Mouse (Mus musculus): ENCODE results near the gene Slc38a10. TPM values are rescaled to one million over a fixed set of nuclear protein-coding genes. Genes with fewer than 3 reads are reported as not detected.

The Slc38a10 gene
- polyA plus RNA-seq, 1 experiment from 2014 or later = 77.1 TPM

GRCm38 (mm10) chr11:120188102-120188480 lies 36.9 kb upstream of the Slc38a10 start:
- 2% methylated on average over 23 of the region's 24 CpGs for WGBS
- Histone ChIP-seq H3K27ac (ENCODE audit: low read depth) (peak overlapping the region; percentile 97), H3K4me2 (ENCODE audit: low read length) (peak overlapping the region; percentile 97), H3K36me3 (ENCODE audit: control insufficient read depth, insufficient read depth, low read length) (0 out of 2 replicates have a peak, but pooled peaks cover 6% of the 10 kb centered on the region), H3K27me3 (replicated peaks; ENCODE audit: control insufficient read depth, insufficient read depth, low read length) (no peaks in the 10 kb centered on the region), H3K4me1 (replicated peaks; ENCODE audit: control insufficient read depth, insufficient read depth, low read length) (peaks cover 44% of the 10 kb centered on the region), H3K9ac (ENCODE audit: low read length) (peak overlapping the region; percentile 91), H3K4me3 (ENCODE audit: low read depth, low read length) (peak overlapping the region; percentile 83), H3K9me3 (ENCODE audit: control insufficient read depth, low read length) (no peaks in the 10 kb centered on the region)
- ATAC-seq (replicated peaks; ENCODE audit: low FRiP score, low TSS enrichment, low read depth) (no peak), DNase-seq (ENCODE audit: low spot score) (peak; percentile 87)

GRCm38 (mm10) chr11:120187236-120188101 lies 36.3 kb upstream of the Slc38a10 start:
- DNase-seq (ENCODE audit: low spot score) (peak; percentile 82), ATAC-seq (replicated peaks; ENCODE audit: low FRiP score, low TSS enrichment, low read depth) (no peak)
- Histone ChIP-seq H3K4me2 (ENCODE audit: low read length) (peak overlapping the region; percentile 97), H3K27me3 (replicated peaks; ENCODE audit: control insufficient read depth, insufficient read depth, low read length) (no peaks in the 10 kb centered on the region), H3K36me3 (ENCODE audit: control insufficient read depth, insufficient read depth, low read length) (0 out of 2 replicates have a peak, but pooled peaks cover 6% of the 10 kb centered on the region), H3K27ac (ENCODE audit: low read depth) (peak overlapping the region; percentile 97), H3K9ac (ENCODE audit: low read length) (peak overlapping the region; percentile 91), H3K4me1 (replicated peaks; ENCODE audit: control insufficient read depth, insufficient read depth, low read length) (peaks cover 49% of the 10 kb centered on the region), H3K9me3 (ENCODE audit: control insufficient read depth, low read length) (no peaks in the 10 kb centered on the region), H3K4me3 (ENCODE audit: low read depth, low read length) (peak overlapping the region; percentile 83)
- under 1% methylated on average over 43 of the region's 43 CpGs for WGBS

GRCm38 (mm10) chr11:120186821-120187235 lies 35.7 kb upstream of the Slc38a10 start:
- Histone ChIP-seq H3K27me3 (replicated peaks; ENCODE audit: control insufficient read depth, insufficient read depth, low read length) (no peaks in the 10 kb centered on the region), H3K9me3 (ENCODE audit: control insufficient read depth, low read length) (no peaks in the 10 kb centered on the region), H3K27ac (ENCODE audit: low read depth) (peak overlapping the region; percentile 97), H3K4me1 (replicated peaks; ENCODE audit: control insufficient read depth, insufficient read depth, low read length) (peaks cover 49% of the 10 kb centered on the region), H3K36me3 (ENCODE audit: control insufficient read depth, insufficient read depth, low read length) (0 out of 2 replicates have a peak, but pooled peaks cover 6% of the 10 kb centered on the region), H3K9ac (ENCODE audit: low read length) (peak overlapping the region; percentile 91), H3K4me3 (ENCODE audit: low read depth, low read length) (peak overlapping the region; percentile 83), H3K4me2 (ENCODE audit: low read length) (peak overlapping the region; percentile 97)
- DNase-seq (ENCODE audit: low spot score) (peak; percentile 86), ATAC-seq (replicated peaks; ENCODE audit: low FRiP score, low TSS enrichment, low read depth) (no peak)
- WGBS = 4% methylated on average over 20 of the region's 20 CpGs

GRCm38 (mm10) chr11:120186145-120186740 lies 35.1 kb upstream of the Slc38a10 start:
- Histone ChIP-seq H3K36me3 (ENCODE audit: control insufficient read depth, insufficient read depth, low read length) (0 out of 2 replicates have a peak, but pooled peaks cover 6% of the 10 kb centered on the region), H3K4me3 (ENCODE audit: low read depth, low read length) (peak overlapping the region; percentile 83), H3K4me2 (ENCODE audit: low read length) (peak overlapping the region; percentile 97), H3K4me1 (replicated peaks; ENCODE audit: control insufficient read depth, insufficient read depth, low read length) (peaks cover 44% of the 10 kb centered on the region), H3K27ac (ENCODE audit: low read depth) (peak overlapping the region; percentile 97), H3K27me3 (replicated peaks; ENCODE audit: control insufficient read depth, insufficient read depth, low read length) (no peaks in the 10 kb centered on the region), H3K9ac (ENCODE audit: low read length) (peak overlapping the region; percentile 91), H3K9me3 (ENCODE audit: control insufficient read depth, low read length) (no peaks in the 10 kb centered on the region)
- ATAC-seq (replicated peaks; ENCODE audit: low FRiP score, low TSS enrichment, low read depth) (no peak), DNase-seq (ENCODE audit: low spot score) (peak; percentile 70)
- 11% methylated on average over 18 of the region's 18 CpGs for WGBS

- WGBS = 3% methylated on average over 54 of the region's 54 CpGs
- H3K4me1 ChIP-seq (replicated peaks; ENCODE audit: control insufficient read depth, insufficient read depth, low read length) = peaks cover 37% of the 10 kb centered on the region
- DNase-seq (ENCODE audit: low spot score) = peak; percentile 83
Measured at GRCm38 (mm10) chr11:120185316-120186141, 34.4 kb upstream of the Slc38a10 start.

GRCm38 (mm10) chr11:120184371-120185315 lies 33.5 kb upstream of the Slc38a10 start:
- Histone ChIP-seq H3K9me3 (ENCODE audit: control insufficient read depth, low read length) (no peaks in the 10 kb centered on the region), H3K9ac (ENCODE audit: low read length) (peak overlapping the region; percentile 91), H3K27me3 (replicated peaks; ENCODE audit: control insufficient read depth, insufficient read depth, low read length) (no peaks in the 10 kb centered on the region), H3K4me3 (ENCODE audit: low read depth, low read length) (peak overlapping the region; percentile 83), H3K4me1 (replicated peaks; ENCODE audit: control insufficient read depth, insufficient read depth, low read length) (peaks cover 34% of the 10 kb centered on the region), H3K36me3 (ENCODE audit: control insufficient read depth, insufficient read depth, low read length) (0 out of 2 replicates have a peak, but pooled peaks cover 6% of the 10 kb centered on the region), H3K4me2 (ENCODE audit: low read length) (peak overlapping the region; percentile 97), H3K27ac (ENCODE audit: low read depth) (peak overlapping the region; percentile 95)
- DNase-seq (ENCODE audit: low spot score) = peak; percentile 80
- 7% methylated on average over 16 of the region's 16 CpGs for WGBS
- ATAC-seq (replicated peaks; ENCODE audit: low FRiP score, low TSS enrichment, low read depth) = peak; percentile 52

More at GRCm38 (mm10) chr11:120185316-120186141, 34.4 kb upstream of the Slc38a10 start:
- no peak for ATAC-seq (replicated peaks; ENCODE audit: low FRiP score, low TSS enrichment, low read depth)
- H3K9me3 ChIP-seq (ENCODE audit: control insufficient read depth, low read length) = no peaks in the 10 kb centered on the region
- peak overlapping the region; percentile 91 for H3K9ac ChIP-seq (ENCODE audit: low read length)
- 0 out of 2 replicates have a peak, but pooled peaks cover 6% of the 10 kb centered on the region for H3K36me3 ChIP-seq (ENCODE audit: control insufficient read depth, insufficient read depth, low read length)
- H3K4me3 ChIP-seq (ENCODE audit: low read depth, low read length) = peak overlapping the region; percentile 83
- H3K27ac ChIP-seq (ENCODE audit: low read depth) = peak overlapping the region; percentile 95
- H3K4me2 ChIP-seq (ENCODE audit: low read length) = peak overlapping the region; percentile 97
- H3K27me3 ChIP-seq (replicated peaks; ENCODE audit: control insufficient read depth, insufficient read depth, low read length) = no peaks in the 10 kb centered on the region

GRCm38 (mm10) chr11:120183708-120184107 lies 32.6 kb upstream of the Slc38a10 start:
- Histone ChIP-seq H3K9me3 (ENCODE audit: control insufficient read depth, low read length) (no peaks in the 10 kb centered on the region), H3K9ac (ENCODE audit: low read length) (no peak overlapping the region), H3K36me3 (ENCODE audit: control insufficient read depth, insufficient read depth, low read length) (0 out of 2 replicates have a peak, but pooled peaks cover 6% of the 10 kb centered on the region), H3K27me3 (replicated peaks; ENCODE audit: control insufficient read depth, insufficient read depth, low read length) (no peaks in the 10 kb centered on the region), H3K4me2 (ENCODE audit: low read length) (no peak overlapping the region), H3K4me1 (replicated peaks; ENCODE audit: control insufficient read depth, insufficient read depth, low read length) (peaks cover 34% of the 10 kb centered on the region), H3K27ac (ENCODE audit: low read depth) (0 out of 2 replicates have a peak overlapping the region, but pooled peaks have one; percentile 95), H3K4me3 (ENCODE audit: low read depth, low read length) (no peak overlapping the region)
- no peak for DNase-seq (ENCODE audit: low spot score)
- 29% methylated on average over 11 of the region's 11 CpGs for WGBS
- no peak for ATAC-seq (replicated peaks; ENCODE audit: low FRiP score, low TSS enrichment, low read depth)

Measured in intestine, embryonic 14.5 days (tissue).